Mouse (Mus musculus): ENCODE data around the gene Lrrc19. TPM values are rescaled to one million over a fixed set of nuclear protein-coding genes. Genes with fewer than 3 reads are reported as not detected.
"Not testable (repeated sequence)": the region's sequence is repeated elsewhere in the genome, so short reads cannot be mapped to it uniquely, and the experiment has no call there.

The Lrrc19 gene
- not detected for total RNA-seq (2021)

GRCm38 (mm10) chr4:94649920-94650319 is at the start of gene Lrrc19:
Gene Lrrc19 (minus strand): TSS chr4:94650144.
- intact Hi-C loops (cut with DNase I): no loop called here
- DNase-seq (ENCODE audit: low spot score): no peak

GRCm38 (mm10) chr4:94696368-94696767 is 46.4 kb upstream of the Lrrc19 start:
- intact Hi-C loops (cut with DNase I): no loop called here
- DNase-seq (ENCODE audit: low spot score): no peak

- DNase-seq (ENCODE audit: low spot score): no peak
- intact Hi-C loops (cut with DNase I): no loop called here
Observed at GRCm38 (mm10) chr4:94692175-94692574, 42.2 kb upstream of the Lrrc19 start.

- intact Hi-C loops (cut with DNase I): no loop called here
- DNase-seq (ENCODE audit: low spot score): no peak
Observed at GRCm38 (mm10) chr4:94691078-94691477, 41.1 kb upstream of the Lrrc19 start.

GRCm38 (mm10) chr4:94689804-94690203 is 39.9 kb upstream of the Lrrc19 start:
- not testable (repeated sequence) for DNase-seq (ENCODE audit: low spot score)
- intact Hi-C loops (cut with DNase I): loop anchor here (10.0 kb wide), 1 partner anchor 45 kb away; the partner anchor contains the start of gene Tek

GRCm38 (mm10) chr4:94683305-94683704 is 33.4 kb upstream of the Lrrc19 start:
- intact Hi-C loops (cut with DNase I): loop anchor here (10.0 kb wide), 1 partner anchor 51 kb away; the partner anchor contains the start of gene Tek
- DNase-seq (ENCODE audit: low spot score): no peak

GRCm38 (mm10) chr4:94682029-94682428 is 32.1 kb upstream of the Lrrc19 start:
- intact Hi-C loops (cut with DNase I): loop anchor here (10.0 kb wide), 1 partner anchor 53 kb away; the partner anchor contains the start of gene Tek
- DNase-seq (ENCODE audit: low spot score): no peak

- intact Hi-C loops (cut with DNase I): loop anchor here (10.0 kb wide), 1 partner anchor 54 kb away; the partner anchor contains the start of gene Tek
- no peak for DNase-seq (ENCODE audit: low spot score)
Observed at GRCm38 (mm10) chr4:94681181-94681580, 31.2 kb upstream of the Lrrc19 start.

GRCm38 (mm10) chr4:94680662-94681061 is 30.7 kb upstream of the Lrrc19 start:
- intact Hi-C loops (cut with DNase I): loop anchor here (10.0 kb wide), 1 partner anchor 54 kb away; the partner anchor contains the start of gene Tek
- no peak for DNase-seq (ENCODE audit: low spot score)

- intact Hi-C loops (cut with DNase I): loop anchor here (5.0 to 10.0 kb wide), 4 partner anchors 83 to 1255 kb away; no protein-coding TSS in a partner anchor
- DNase-seq (ENCODE audit: low spot score): no peak
Observed at GRCm38 (mm10) chr4:94669718-94670117, 19.8 kb upstream of the Lrrc19 start.

- DNase-seq (ENCODE audit: low spot score); intact Hi-C loops (cut with DNase I): not testable (repeated sequence)
Observed at GRCm38 (mm10) chr4:94650426-94651175, 657 bp upstream of the Lrrc19 start.

GRCm38 (mm10) chr4:94643141-94643540 is 6.8 kb downstream of the Lrrc19 start:
- DNase-seq (ENCODE audit: low spot score): no peak
- intact Hi-C loops (cut with DNase I): no loop called here

GRCm38 (mm10) chr4:94620077-94620476 is 29.9 kb downstream of the Lrrc19 start:
- intact Hi-C loops (cut with DNase I): no loop called here
- DNase-seq (ENCODE audit: low spot score): no peak

GRCm38 (mm10) chr4:94614627-94615006 is 35.3 kb downstream of the Lrrc19 start:
- intact Hi-C loops (cut with DNase I): no loop called here

GRCm38 (mm10) chr4:94613972-94614626 is 35.8 kb downstream of the Lrrc19 start, which contains the start of gene Ift74:
Gene Ift74 (plus strand): TSS chr4:94614491.
- intact Hi-C loops (cut with DNase I): no loop called here
- peak; percentile 85 for DNase-seq (ENCODE audit: low spot score)

More at GRCm38 (mm10) chr4:94614627-94615006, 35.3 kb downstream of the Lrrc19 start:
- DNase-seq (ENCODE audit: low spot score): peak; percentile 1

- intact Hi-C loops (cut with DNase I): no loop called here
- DNase-seq (ENCODE audit: low spot score): no peak
Observed at GRCm38 (mm10) chr4:94610339-94610738, 39.6 kb downstream of the Lrrc19 start.

GRCm38 (mm10) chr4:94605591-94605990 is 44.4 kb downstream of the Lrrc19 start:
- DNase-seq (ENCODE audit: low spot score): no peak
- intact Hi-C loops (cut with DNase I): no loop called here

GRCm38 (mm10) chr4:94604452-94605019 is 45.4 kb downstream of the Lrrc19 start:
- DNase-seq (ENCODE audit: low spot score): no peak
- intact Hi-C loops (cut with DNase I): no loop called here

- DNase-seq (ENCODE audit: low spot score): peak; percentile 80
- intact Hi-C loops (cut with DNase I): no loop called here
Observed at GRCm38 (mm10) chr4:94603031-94603629, 46.8 kb downstream of the Lrrc19 start, which contains the start of gene Plaa. Gene Plaa (minus strand): TSS chr4:94603244.

GRCm38 (mm10) chr4:94602496-94603030 is 47.4 kb downstream of the Lrrc19 start:
- intact Hi-C loops (cut with DNase I): no loop called here
- no peak for DNase-seq (ENCODE audit: low spot score)

All from heart, postnatal 25 days (tissue).